Mouse (Mus musculus) effector memory CD4-positive, alpha-beta T cell, adult 7 months (primary cell): Measurements from ENCODE around the gene Helb. TPM values are rescaled to one million over a fixed set of nuclear protein-coding genes. Genes with fewer than 3 reads are reported as not detected.

Experiments
- polyA plus RNA-seq: library from polyadenylated mRNA; unstranded; fragments of 100-300 nt; shearing (Covaris generic); gene quantifications from one replicate; pipeline ENCODE4 v1.2.1, GENCODE M21; 2017

The Helb gene
- 11.5 TPM for polyA plus RNA-seq

DNA sequence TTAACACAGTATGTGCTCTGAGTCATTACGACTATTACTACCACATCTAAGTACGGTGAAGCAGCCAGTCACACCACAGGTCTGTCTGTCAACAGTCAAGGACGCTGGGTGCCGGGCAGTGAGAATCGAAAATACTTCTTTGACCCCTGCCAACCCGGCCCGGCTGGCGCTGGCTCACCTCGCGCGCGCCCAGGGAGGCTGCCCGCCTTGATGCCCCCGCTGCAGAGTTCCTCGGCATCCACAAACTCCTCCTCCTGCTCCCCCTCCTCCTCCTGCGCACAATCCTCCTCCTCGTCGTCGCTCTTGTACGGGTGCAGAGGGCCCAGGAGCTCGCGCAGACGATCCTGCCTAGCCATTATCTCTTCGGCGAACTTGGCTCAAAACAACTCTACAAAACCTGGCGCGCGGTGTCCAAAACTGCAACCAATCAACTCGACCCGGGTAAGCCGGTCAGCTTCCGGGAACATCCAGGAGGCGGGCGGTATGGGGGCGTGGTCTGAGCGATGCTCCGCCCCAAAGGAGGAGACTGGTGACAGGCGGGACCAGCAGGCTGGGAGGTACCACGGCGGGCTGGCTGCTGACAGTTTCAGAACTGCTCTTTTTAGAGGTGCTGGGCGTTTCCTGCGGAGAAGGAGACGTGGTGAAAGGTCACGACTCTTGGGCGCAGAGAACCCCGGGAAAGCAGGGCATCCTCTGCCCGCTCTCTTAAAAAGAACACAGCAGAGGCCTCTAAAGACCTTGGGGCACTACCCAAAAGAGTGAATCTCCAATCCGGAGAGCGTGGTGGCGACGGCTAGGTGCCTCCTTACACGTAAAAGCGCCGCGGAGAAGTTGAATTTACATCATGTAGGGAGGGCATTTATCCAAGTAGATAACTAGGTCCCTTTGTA, at the start of gene Helb:
Gene Helb, minus strand, starts transcription at position 481 of the 890 bp plus-strand sequence.

Other genes starting within 250 kb of the Helb start
- 80.2 TPM for gene Tmbim4, start 88.6 kb upstream of the Helb start, polyA plus RNA-seq
- 9.9 TPM for gene Irak3, start 89.1 kb upstream of the Helb start, polyA plus RNA-seq
- 91.1 TPM for gene Llph, start 114.1 kb upstream of the Helb start, polyA plus RNA-seq